Comparison of ENCODE assay signal across 17 mouse cellular contexts in the genomic region with DNA sequence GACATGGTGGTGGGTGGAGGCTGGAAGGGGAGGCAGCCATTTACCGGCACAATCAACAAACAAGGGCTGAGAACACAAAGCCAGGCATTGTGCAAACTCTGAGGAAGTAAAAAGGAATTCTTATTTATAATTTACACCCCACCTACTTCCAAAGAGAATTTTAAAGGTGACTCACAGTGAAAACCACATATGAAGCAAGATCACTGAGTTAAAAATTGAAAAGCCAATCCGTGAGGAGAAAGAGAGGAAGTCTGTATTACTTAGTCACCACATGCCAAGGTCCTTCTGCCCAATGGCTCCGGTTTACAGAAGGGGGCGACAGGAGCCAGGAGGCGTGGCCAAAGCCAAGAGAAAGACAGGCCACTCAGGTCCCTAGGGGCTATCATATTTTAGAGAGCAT.
DNase-seq lines count a peak whose midpoint lies in the region; ATAC-seq lines count a peak whose summit lies in the region.
"Had no signal": no experiment of that assay in that cellular context is flagged by ENCODE, and none has a peak within 500 bp of the region (broad histone marks: within the 10 kb centered on the region; RNA-seq: fewer than 3 reads in every experiment).

No protein-coding gene starts in this region.

- no peak overlapping the region for H3K9ac ChIP-seq in hindbrain, embryonic 11.5 days (ENCODE audit: low read depth, low read length)
- H3K9ac ChIP-seq: heart, embryonic 15.5 days; hindbrain, embryonic 13.5 days; limb, embryonic 15.5 days; lung, embryonic 14.5 days; neural tube, embryonic 15.5 days had no signal

- no peaks in the 10 kb centered on the region for H3K27me3 ChIP-seq in hindbrain, embryonic 11.5 days (ENCODE audit: control insufficient read depth, insufficient read depth, low read length)
- H3K27me3 ChIP-seq: heart, embryonic 15.5 days; hindbrain, embryonic 13.5 days; limb, embryonic 15.5 days; neural tube, embryonic 15.5 days had no signal

- no peak overlapping the region for H3K4me3 ChIP-seq in hindbrain, embryonic 11.5 days (ENCODE audit: low read depth, low read length)
- H3K4me3 ChIP-seq: heart, embryonic 15.5 days; hindbrain, embryonic 13.5 days; limb, embryonic 15.5 days; neural tube, embryonic 15.5 days had no signal

- H3K27ac ChIP-seq in hindbrain, embryonic 11.5 days (ENCODE audit: low read depth, low read length), result no peak overlapping the region
- H3K27ac ChIP-seq: heart, embryonic 15.5 days; hindbrain, embryonic 13.5 days; limb, embryonic 15.5 days; neural tube, embryonic 15.5 days had no signal

- DNase-seq in 3T3-L1 (ENCODE audit: low read depth, low spot score) (peak; percentile 97), A20 (ENCODE audit: low read depth, low spot score) (peak; percentile 7)
- peak; percentile 24 for DNase-seq in brain, adult 2 months (ENCODE audit: low read depth, low spot score)
- DNase-seq in frontal cortex, postnatal 10 days (ENCODE audit: low spot score in 2 of 2), result no peak
- no peak for DNase-seq in left cerebral cortex, postnatal 25 days (ENCODE audit: low spot score in 2 of 2)
- DNase-seq in c-Kit-positive CD71-positive TER-119-positive erythroid progenitor cells, embryonic 14.5 days (ENCODE audit: low spot score), result no peak
- no peak for DNase-seq in hindbrain, embryonic 11.5 days (ENCODE audit: low spot score)
- DNase-seq: cerebellum, postnatal 25 days; heart, adult 18-20 months; lung, embryonic 14.5 days; right cerebral cortex, adult 18-20 months had no signal

- H3K4me2 ChIP-seq in hindbrain, embryonic 11.5 days (replicated peaks; ENCODE audit: low read depth, low read length), result no peak overlapping the region
- H3K4me2 ChIP-seq: heart, embryonic 15.5 days; hindbrain, embryonic 13.5 days; limb, embryonic 15.5 days; lung, embryonic 14.5 days; neural tube, embryonic 15.5 days had no signal

- H3K36me3 ChIP-seq in hindbrain, embryonic 11.5 days (ENCODE audit: control insufficient read depth, insufficient read depth, low read length), result no peaks in the 10 kb centered on the region
- H3K36me3 ChIP-seq: heart, embryonic 15.5 days; hindbrain, embryonic 13.5 days; limb, embryonic 15.5 days; neural tube, embryonic 15.5 days had no signal

- WGBS in hindbrain, embryonic 11.5 days, result 61% methylated on average over 5 of the region's 5 CpGs

- H3K9me3 ChIP-seq in hindbrain, embryonic 11.5 days (ENCODE audit: control insufficient read depth, low read length), result no peaks in the 10 kb centered on the region
- H3K9me3 ChIP-seq: limb, embryonic 15.5 days had no signal

- no peaks in the 10 kb centered on the region for H3K4me1 ChIP-seq in hindbrain, embryonic 11.5 days (replicated peaks; ENCODE audit: control insufficient read depth, insufficient read depth, low read length)
- H3K4me1 ChIP-seq: neural tube, embryonic 15.5 days had no signal

- intact Hi-C loops in left cerebral cortex, postnatal 25 days (cut with DNase I), result no loop called here

- ATAC-seq in megakaryocyte, adult 5-6 weeks (ENCODE audit: poor library complexity, severe bottlenecking), result peak; percentile 91
- ATAC-seq in hindbrain, embryonic 11.5 days (ENCODE audit: low FRiP score), result no peak
- ATAC-seq: intestine, embryonic 16.5 days had no signal

Comparison
In these comparisons a context has a peak if more than half of its experiments do, and no peak if none do; other contexts are left out.
1. DNase-seq: peak in 3T3-L1 (single experiment), A20 (single experiment) and brain, adult 2 months (single experiment); none in frontal cortex, postnatal 10 days (0 of 2), left cerebral cortex, postnatal 25 days (0 of 2), c-Kit-positive CD71-positive TER-119-positive erythroid progenitor cells, embryonic 14.5 days (single experiment) and hindbrain, embryonic 11.5 days (single experiment).